Mouse (Mus musculus) midbrain, embryonic 14.5 days (tissue): Measurements from ENCODE around the gene Nkain1. TPM values are rescaled to one million over a fixed set of nuclear protein-coding genes. Genes with fewer than 3 reads are reported as not detected.
A peak's percentile ranks its signal among the peaks of the same experiment; 100 is the strongest.

Source experiments
- ATAC-seq: fragments of 200-750 bp; cut with Nextera tagmentation; 2 replicates; pipeline ENCODE4 v1.8.0; 2017; ENCODE audit warnings: moderate number of reproducible peaks, moderate library complexity; ENCODE audit not compliant: low FRiP score, low TSS enrichment
- DNase-seq: peaks from one replicate; pipeline ENCODE4 v3.0.0-alpha.2; 2015
- H3K27ac ChIP-seq: fragments of 300-500 bp; sonication (generic); replicated peaks from 2 replicates; pipeline ENCODE4 v1.5.1; 2014; ENCODE audit warnings: mild to moderate bottlenecking, low read depth, low read length, moderate library complexity
- H3K27me3 ChIP-seq: fragments of 300-500 bp; sonication (generic); 2 replicates; pipeline ENCODE4 v1.6.1; 2014; ENCODE audit warnings: low read length, control low read depth, mixed read lengths; ENCODE audit not compliant: control insufficient read depth, insufficient read depth
- H3K36me3 ChIP-seq: fragments of 300-500 bp; sonication (generic); 2 replicates; pipeline ENCODE4 v1.6.1; 2014; ENCODE audit warnings: low read length, control low read depth; ENCODE audit not compliant: control insufficient read depth, insufficient read depth
- H3K4me1 ChIP-seq: fragments of 300-500 bp; sonication (generic); 2 replicates; pipeline ENCODE4 v1.6.1; 2014; ENCODE audit warnings: mild to moderate bottlenecking, antibody characterized with exemption, low read length, control low read depth; ENCODE audit not compliant: control insufficient read depth, insufficient read depth
- H3K4me2 ChIP-seq: fragments of 300-500 bp; sonication (generic); 2 replicates; pipeline ENCODE4 v1.6.1; 2014; ENCODE audit warnings: mild to moderate bottlenecking, low read length, moderate library complexity
- H3K4me3 ChIP-seq: fragments of 300-500 bp; sonication (generic); replicated peaks from 2 replicates; pipeline ENCODE4 v1.5.1; 2014; ENCODE audit warnings: low read depth, low read length
- H3K9ac ChIP-seq: fragments of 300-500 bp; sonication (generic); replicated peaks from 2 replicates; pipeline ENCODE4 v1.6.1; 2014; ENCODE audit warnings: mild to moderate bottlenecking, low read length, moderate library complexity
- H3K9me3 ChIP-seq: fragments of 300-500 bp; sonication (generic); 2 replicates; pipeline ENCODE4 v1.6.1; 2016; ENCODE audit warnings: low read length, control low read depth, mixed read lengths; ENCODE audit not compliant: control insufficient read depth
- WGBS: fragments of 180-500 bp; shearing (Covaris S2); extraction: QIAGEN DNeasy Blood & Tissue Kit; methylation state at CpG from one replicate; pipeline ENCODE4 v1.1.7; 2014; 5-methylcytosine and 5-hydroxymethylcytosine counted together
- polyA plus RNA-seq: library from polyadenylated mRNA; unstranded; fragments of >200 nt; fragmentation: Nextera tagmentation; extraction: Ambion mirVana; gene quantifications from 2 replicates; pipeline ENCODE4 v1.2.1, GENCODE M21; 2014

Gene Nkain1
- polyA plus RNA-seq, 1 experiment from 2014 or later: 25.7 TPM

GRCm38 (mm10) chr4:130527804-130528203, 46.2 kb downstream of the Nkain1 start:
- H3K36me3 ChIP-seq: peaks cover 20% of the 10 kb centered on the region
- no peaks in the 10 kb centered on the region for H3K9me3 ChIP-seq
- DNase-seq (no peak), ATAC-seq (no peak)
- no peak overlapping the region for H3K27ac ChIP-seq
- 86% methylated on average over 1 of the region's 1 CpGs for WGBS
- H3K9ac ChIP-seq: no peak overlapping the region
- H3K27me3 ChIP-seq: no peaks in the 10 kb centered on the region
- H3K4me2 ChIP-seq: no peak overlapping the region
- H3K4me3 ChIP-seq: no peak overlapping the region
- H3K4me1 ChIP-seq: no peaks in the 10 kb centered on the region

- Histone ChIP-seq H3K4me3 (no peak overlapping the region), H3K9me3 (no peaks in the 10 kb centered on the region), H3K27ac (no peak overlapping the region), H3K4me2 (no peak overlapping the region), H3K4me1 (peaks cover 6% of the 10 kb centered on the region; the same call in 1 of the 2 replicates), H3K27me3 (no peaks in the 10 kb centered on the region), H3K36me3 (peaks cover 6% of the 10 kb centered on the region), H3K9ac (no peak overlapping the region)
- WGBS: 68% methylated on average over 1 of the region's 1 CpGs
- DNase-seq (no peak), ATAC-seq (no peak)
Measured at GRCm38 (mm10) chr4:130525041-130525440, 48.9 kb downstream of the Nkain1 start.

- H3K4me2 ChIP-seq: no peak overlapping the region
- WGBS: 92% methylated on average over 6 of the region's 6 CpGs
Measured at GRCm38 (mm10) chr4:130521466-130521865, 52.5 kb downstream of the Nkain1 start.

GRCm38 (mm10) chr4:130520482-130520851, 53.5 kb downstream of the Nkain1 start:
- Histone ChIP-seq H3K4me2 (peak overlapping the region; percentile 56), H3K27ac (0 out of 2 replicates have a peak overlapping the region, but pooled peaks have one; percentile 17), H3K4me1 (peaks cover 6% of the 10 kb centered on the region; the same call in 1 of the 2 replicates), H3K4me3 (peak overlapping the region; percentile 53), H3K9ac (no peak overlapping the region; the same call in 1 of the 2 replicates), H3K36me3 (no peaks in the 10 kb centered on the region), H3K9me3 (no peaks in the 10 kb centered on the region), H3K27me3 (no peaks in the 10 kb centered on the region)
- DNase-seq (no peak), ATAC-seq (no peak)
- WGBS: 1% methylated on average over 9 of the region's 9 CpGs

More at GRCm38 (mm10) chr4:130521466-130521865, 52.5 kb downstream of the Nkain1 start:
- Histone ChIP-seq H3K36me3 (no peaks in the 10 kb centered on the region), H3K27ac (no peak overlapping the region), H3K4me3 (no peak overlapping the region), H3K27me3 (no peaks in the 10 kb centered on the region), H3K9ac (no peak overlapping the region), H3K4me1 (peaks cover 6% of the 10 kb centered on the region; the same call in 1 of the 2 replicates), H3K9me3 (no peaks in the 10 kb centered on the region)
- DNase-seq: no peak
- ATAC-seq: no peak

- ATAC-seq (peak; percentile 98), DNase-seq (peak; percentile 98)
- H3K9ac ChIP-seq: peak overlapping the region; percentile 72
- peak overlapping the region; percentile 53 for H3K4me3 ChIP-seq
- WGBS: 3% methylated on average over 40 of the region's 40 CpGs
- peaks cover 6% of the 10 kb centered on the region; the same call in 1 of the 2 replicates for H3K4me1 ChIP-seq
- H3K36me3 ChIP-seq: no peaks in the 10 kb centered on the region
- no peaks in the 10 kb centered on the region for H3K9me3 ChIP-seq
- H3K27me3 ChIP-seq: no peaks in the 10 kb centered on the region
- H3K4me2 ChIP-seq: peak overlapping the region; percentile 56
- peak overlapping the region; percentile 85 for H3K27ac ChIP-seq
Measured at GRCm38 (mm10) chr4:130519567-130520481, 54.1 kb downstream of the Nkain1 start.

GRCm38 (mm10) chr4:130516490-130516889, 57.5 kb downstream of the Nkain1 start:
- no peak for DNase-seq
- H3K4me2 ChIP-seq: no peak overlapping the region
- 82% methylated on average over 6 of the region's 6 CpGs for WGBS
- no peaks in the 10 kb centered on the region for H3K36me3 ChIP-seq
- no peak overlapping the region for H3K27ac ChIP-seq
- peaks cover 6% of the 10 kb centered on the region; the same call in 1 of the 2 replicates for H3K4me1 ChIP-seq
- H3K27me3 ChIP-seq: no peaks in the 10 kb centered on the region
- no peak for ATAC-seq
- no peak overlapping the region for H3K9ac ChIP-seq
- H3K4me3 ChIP-seq: no peak overlapping the region
- no peaks in the 10 kb centered on the region for H3K9me3 ChIP-seq

Other genes with a start within 250 kb of the Nkain1 start
- gene Zcchc17, start 214.2 kb downstream of the Nkain1 start, polyA plus RNA-seq: 98.7 and 101 TPM in 2 replicates
- 98.8 and 113 TPM in 2 replicates for gene Snrnp40, start 214.0 kb downstream of the Nkain1 start, polyA plus RNA-seq
- gene Pum1, start 89.1 kb upstream of the Nkain1 start, polyA plus RNA-seq: 91.3 and 116 TPM in 2 replicates
- gene Sdc3, start 218.4 kb upstream of the Nkain1 start, polyA plus RNA-seq: 95.3 and 95.7 TPM in 2 replicates